In the genomic region with DNA sequence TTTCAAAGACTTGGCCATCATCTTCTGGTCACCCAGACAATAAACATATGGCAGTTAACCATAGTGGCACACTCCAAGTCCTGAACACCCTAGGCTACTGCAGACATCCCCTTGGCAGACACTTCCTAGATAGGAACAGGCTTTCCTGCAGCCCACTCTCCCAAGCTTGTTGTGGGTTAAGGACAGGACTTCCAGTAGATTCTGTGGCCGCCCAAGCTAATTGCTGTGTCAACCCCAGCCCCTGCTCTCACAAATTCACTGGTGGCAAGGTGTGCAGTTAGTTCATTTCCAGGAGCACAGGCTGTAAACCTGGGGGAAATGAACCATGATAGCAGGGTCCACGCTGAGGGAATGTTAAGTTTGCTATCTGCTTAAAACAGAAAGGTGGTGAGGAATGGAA, we compare ENCODE assay signal across 16 mouse cellular contexts. TPM values are rescaled to one million over a fixed set of nuclear protein-coding genes. Genes with fewer than 3 reads are reported as not detected.
DNase-seq lines count a peak whose midpoint lies in the region; ATAC-seq lines count a peak whose summit lies in the region.
"Had no signal": no experiment of that assay in that cellular context is flagged by ENCODE, and none has a peak within 500 bp of the region (broad histone marks: within the 10 kb centered on the region; RNA-seq: fewer than 3 reads in every experiment).

No protein-coding gene starts in this region.

- no peak for ATAC-seq in midbrain, embryonic 11.5 days (ENCODE audit: low FRiP score)
- no peak for ATAC-seq in midbrain, embryonic 14.5 days (ENCODE audit: low FRiP score, low TSS enrichment)

- no peak overlapping the region for H3K9ac ChIP-seq in midbrain, embryonic 11.5 days (ENCODE audit: low read length)
- no peak overlapping the region for H3K9ac ChIP-seq in midbrain, embryonic 14.5 days (replicated peaks; ENCODE audit: low read length)
- H3K9ac ChIP-seq: liver, embryonic 14.5 days had no signal

- peaks cover 36% of the 10 kb centered on the region for H3K27me3 ChIP-seq in midbrain, embryonic 11.5 days (ENCODE audit: control insufficient read depth, insufficient read depth, low read length)
- H3K27me3 ChIP-seq in midbrain, embryonic 14.5 days (ENCODE audit: control insufficient read depth, insufficient read depth, low read length) = peaks cover 48% of the 10 kb centered on the region

- H3K4me1 ChIP-seq in midbrain, embryonic 11.5 days (ENCODE audit: control insufficient read depth, insufficient read depth, low read length) = peaks cover 4% of the 10 kb centered on the region; the same call in 1 of the 2 replicates
- H3K4me1 ChIP-seq in midbrain, embryonic 14.5 days (ENCODE audit: control insufficient read depth, insufficient read depth, low read length) = peaks cover 13% of the 10 kb centered on the region; the same call in 1 of the 2 replicates

- H3K27ac ChIP-seq in midbrain, embryonic 11.5 days (ENCODE audit: low read depth, low read length) = no peak overlapping the region
- H3K27ac ChIP-seq in midbrain, embryonic 14.5 days (replicated peaks; ENCODE audit: low read depth, low read length) = no peak overlapping the region
- H3K27ac ChIP-seq: liver, embryonic 14.5 days had no signal

- no peak overlapping the region for H3K4me3 ChIP-seq in midbrain, embryonic 11.5 days (ENCODE audit: low read depth, low read length)
- no peak overlapping the region for H3K4me3 ChIP-seq in midbrain, embryonic 14.5 days (replicated peaks; ENCODE audit: low read depth, low read length)

- peak; percentile 7 for DNase-seq in gastrocnemius, postnatal 10 days
- DNase-seq in gastrocnemius, postnatal 25 days = no peak
- peak; percentile 86 for DNase-seq in midbrain, embryonic 11.5 days (ENCODE audit: low spot score, missing footprints)
- no peak for DNase-seq in midbrain, embryonic 14.5 days
- peak; percentile 15 to 22 for DNase-seq in heart, postnatal 36 days
- no peak for DNase-seq in ovary, postnatal 14 days (ENCODE audit: low spot score)
- DNase-seq in spleen, postnatal 10 days (ENCODE audit: low spot score in 2 of 2) = no peak
- DNase-seq: adrenal gland, adult 2 months; cerebellum, adult 2 months; kidney, adult 11 months; kidney, postnatal 25 days; layer of hippocampus, adult 9-11 months; lung, postnatal 10 days had no signal

- intact Hi-C loops in heart, postnatal 36 days (cut with DNase I) = loop anchor here (2.0 to 10.0 kb wide), 4 partner anchors 56 to 1072 kb away; no protein-coding TSS in a partner anchor

- H3K36me3 ChIP-seq in midbrain, embryonic 11.5 days (ENCODE audit: control insufficient read depth, insufficient read depth, low read length) = no peaks in the 10 kb centered on the region
- H3K36me3 ChIP-seq in midbrain, embryonic 14.5 days (ENCODE audit: control insufficient read depth, insufficient read depth, low read length) = no peaks in the 10 kb centered on the region

- no peaks in the 10 kb centered on the region for H3K9me3 ChIP-seq in midbrain, embryonic 11.5 days (ENCODE audit: control insufficient read depth, low read length)
- no peaks in the 10 kb centered on the region for H3K9me3 ChIP-seq in midbrain, embryonic 14.5 days (ENCODE audit: control insufficient read depth, low read length)

- 46% methylated on average over 2 of the region's 2 CpGs for WGBS in midbrain, embryonic 11.5 days
- 53% methylated on average over 2 of the region's 2 CpGs for WGBS in midbrain, embryonic 14.5 days

- H3K4me2 ChIP-seq in midbrain, embryonic 11.5 days = no peak overlapping the region
- H3K4me2 ChIP-seq in midbrain, embryonic 14.5 days (ENCODE audit: low read length) = no peak overlapping the region

RNA-seq across cellular contexts. Expression of gene Meox2, which starts 1.2 kb away (rescaled TPM):
- 10 to 100 TPM; 33.7 to 39.8 TPM for total RNA-seq in gastrocnemius, postnatal 10 days (2021)
- total RNA-seq in gastrocnemius, postnatal 25 days (2021) = 10 to 100 TPM; 12.8 to 14.3 TPM
- polyA plus RNA-seq in midbrain, embryonic 11.5 days (2014; fragmentation: Nextera tagmentation; extraction: Ambion mirVana) = 0.92 and 0.98 TPM in 2 replicates
- polyA plus RNA-seq in midbrain, embryonic 14.5 days (2014; fragmentation: Nextera tagmentation; extraction: Ambion mirVana) = 0.49 TPM in 1 of 2 replicates, not detected in the other
- 10 to 100 TPM; 16.0 to 16.2 TPM for total RNA-seq in heart, postnatal 36 days (2021)
- total RNA-seq: megakaryocyte-erythroid progenitor cell, adult 5-6 weeks had no signal
- polyA plus RNA-seq: cerebellum, adult 2 months; testis, adult 2 months had no signal

Comparison
In these comparisons a context has a peak if more than half of its experiments do, and no peak if none do; other contexts are left out.
1. DNase-seq: peak in gastrocnemius, postnatal 10 days (single experiment), midbrain, embryonic 11.5 days (single experiment) and heart, postnatal 36 days (2 of 2); none in gastrocnemius, postnatal 25 days (single experiment), midbrain, embryonic 14.5 days (single experiment), ovary, postnatal 14 days (single experiment) and spleen, postnatal 10 days (0 of 2).